In genomic region chr8:70285304-70285703, GRCm38 (mm10) we compare ENCODE assay signal across 20 mouse cellular contexts. TPM values are rescaled to one million over a fixed set of nuclear protein-coding genes. Genes with fewer than 3 reads are reported as not detected.
"Had no signal": no experiment of that assay in that cellular context is flagged by ENCODE, and none has a peak within 500 bp of the region (broad histone marks: within the 10 kb centered on the region; RNA-seq: fewer than 3 reads in every experiment).

No protein-coding gene starts in this region.

- H3K27me3 ChIP-seq: lung, embryonic 15.5 days; midbrain, embryonic 12.5 days; neural tube, embryonic 12.5 days; stomach, embryonic 15.5 days had no signal

- DNase-seq: liver, postnatal 0 days; lung, adult 2 months; lung, postnatal 14 days; lung, postnatal 36 days; midbrain, embryonic 14.5 days; right cerebral cortex, postnatal 14 days; thymus, adult 2 months; thymus, postnatal 25 days; thymus, postnatal 4 days had no signal

- H3K9ac ChIP-seq: liver, postnatal 0 days; lung, embryonic 15.5 days; neural tube, embryonic 12.5 days; stomach, embryonic 15.5 days had no signal

- H3K27ac ChIP-seq: lung, embryonic 15.5 days; macrophage; midbrain, embryonic 12.5 days; neural tube, embryonic 12.5 days; stomach, embryonic 15.5 days; stomach, postnatal 0 days had no signal

- H3K4me2 ChIP-seq: lung, embryonic 15.5 days; stomach, embryonic 15.5 days had no signal

- H3K9me3 ChIP-seq: lung, embryonic 15.5 days; stomach, embryonic 15.5 days had no signal

- H3K4me3 ChIP-seq: lung, embryonic 15.5 days; midbrain, embryonic 12.5 days; neural tube, embryonic 12.5 days; stomach, embryonic 15.5 days had no signal

- ATAC-seq: liver, postnatal 0 days; lung, postnatal 0 days had no signal

RNA-seq across cellular contexts. Expression of gene Cers1, which starts 30.3 kb away (rescaled TPM):
- total RNA-seq: megakaryocyte progenitor cell, adult 5-6 weeks; monocyte, adult 5-6 weeks; neutrophil, adult 5-6 weeks had no signal
- polyA plus RNA-seq: liver, postnatal 0 days; macrophage had no signal

RNA-seq across cellular contexts. Expression of gene Gdf1, which starts 44.3 kb away (rescaled TPM):
- total RNA-seq: megakaryocyte progenitor cell, adult 5-6 weeks; midbrain, postnatal 0 days; monocyte, adult 5-6 weeks; neutrophil, adult 5-6 weeks had no signal
- polyA plus RNA-seq: macrophage; midbrain, embryonic 14.5 days had no signal
